Mouse (Mus musculus): ENCODE measurements around the gene Abhd14a. TPM values are rescaled to one million over a fixed set of nuclear protein-coding genes. Genes with fewer than 3 reads are reported as not detected.

Abhd14a gene
- polyA plus RNA-seq, 1 experiment from 2014 or later = 75.0 TPM

DNA sequence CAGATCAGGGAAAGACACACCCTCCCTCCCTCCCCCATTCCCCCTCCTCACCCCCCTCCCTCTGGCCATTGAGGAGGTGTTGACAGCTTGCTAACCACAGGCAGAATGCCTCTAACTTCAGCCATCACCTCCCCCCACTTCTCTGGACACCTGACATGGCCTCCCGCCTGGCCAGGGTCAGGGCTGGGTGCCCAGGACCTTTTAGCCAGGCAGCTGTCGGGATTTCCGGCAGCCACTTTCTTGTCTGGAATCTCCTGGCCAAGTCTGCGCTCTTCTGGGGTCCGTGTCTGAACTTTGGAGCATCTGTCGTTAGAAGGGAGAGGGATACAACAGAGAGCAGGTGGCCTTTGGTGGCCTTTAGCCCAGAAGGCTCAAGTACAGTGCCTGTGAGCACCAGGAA lies 42.2 kb downstream of the Abhd14a start:
- H3K4me3 ChIP-seq = no peak overlapping the region
- ATAC-seq (ENCODE audit: insufficient number of reproducible peaks, low FRiP score, low TSS enrichment, low read depth) = no peak
- H3K27me3 ChIP-seq = no peaks in the 10 kb centered on the region
- no peaks in the 10 kb centered on the region for H3K9me3 ChIP-seq
- H3K4me1 ChIP-seq = peaks cover 20% of the 10 kb centered on the region
- 27% methylated on average over 6 of the region's 6 CpGs for WGBS
- no peaks in the 10 kb centered on the region for H3K36me3 ChIP-seq
- no peak overlapping the region for H3K9ac ChIP-seq
- H3K27ac ChIP-seq = no peak overlapping the region
- no peak overlapping the region for H3K4me2 ChIP-seq

DNA sequence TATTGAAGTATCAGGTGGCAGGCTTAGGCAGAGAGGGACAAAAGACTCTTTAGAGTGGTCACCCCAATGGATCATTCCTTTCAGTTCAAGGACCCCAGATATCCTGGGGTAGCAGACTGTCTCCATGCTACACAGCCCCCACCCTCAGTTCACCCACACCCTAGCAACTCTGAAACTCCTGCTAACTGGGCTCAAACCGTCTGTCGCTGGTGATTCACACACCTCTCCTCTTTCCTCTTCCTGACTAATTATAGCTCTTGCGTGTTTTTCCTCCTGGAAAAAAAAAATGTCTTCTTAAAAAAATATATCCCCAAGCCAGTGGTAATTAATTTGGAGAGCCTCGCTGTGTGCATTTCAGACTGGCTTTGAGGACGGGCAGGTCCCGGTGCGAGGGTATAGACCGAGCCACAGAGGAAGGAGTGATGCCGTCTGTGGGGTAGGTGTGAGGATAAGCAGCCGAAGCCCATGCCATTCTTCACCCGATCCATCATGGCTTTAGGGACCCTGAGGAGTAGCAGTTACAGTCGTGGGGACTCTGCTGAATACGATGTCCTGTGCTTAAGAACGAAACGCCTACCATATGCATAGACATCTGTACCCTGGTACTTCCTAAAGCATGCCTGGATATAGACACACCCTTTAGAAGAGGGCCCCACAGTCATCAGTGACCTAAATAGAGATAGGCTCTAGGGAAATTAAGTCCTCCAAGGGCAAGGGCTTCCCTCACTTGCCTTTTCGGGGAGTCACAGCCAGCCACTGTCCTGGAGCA lies 44.7 kb downstream of the Abhd14a start:
- Histone ChIP-seq H3K4me2 (no peak overlapping the region), H3K9me3 (no peaks in the 10 kb centered on the region), H3K4me3 (no peak overlapping the region), H3K27me3 (no peaks in the 10 kb centered on the region), H3K36me3 (no peaks in the 10 kb centered on the region), H3K4me1 (peaks cover 25% of the 10 kb centered on the region), H3K27ac (no peak overlapping the region), H3K9ac (no peak overlapping the region)
- WGBS = 60% methylated on average over 16 of the region's 16 CpGs
- no peak for ATAC-seq (ENCODE audit: insufficient number of reproducible peaks, low FRiP score, low TSS enrichment, low read depth)

DNA sequence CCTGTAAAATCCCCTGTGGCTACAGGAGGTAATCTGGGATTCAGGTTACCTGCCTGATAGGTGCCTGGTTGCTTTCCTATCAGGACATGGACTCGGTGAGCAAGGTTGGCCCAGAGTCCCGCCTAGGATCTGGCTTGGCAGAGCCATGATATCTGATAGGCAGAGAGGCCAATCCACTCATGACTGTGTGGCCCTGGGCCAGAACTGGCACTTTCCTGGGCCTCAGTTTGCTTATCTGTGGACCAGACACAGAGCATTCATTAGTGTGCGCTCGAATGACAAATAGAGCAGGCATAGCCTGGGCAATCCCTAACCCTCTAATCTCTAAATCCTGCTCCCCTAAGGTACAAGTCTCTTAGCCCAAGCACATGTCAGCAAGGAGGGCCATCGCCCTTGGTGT lies 45.3 kb downstream of the Abhd14a start:
- WGBS = 82% methylated on average over 5 of the region's 5 CpGs
- Histone ChIP-seq H3K9me3 (no peaks in the 10 kb centered on the region), H3K4me1 (peaks cover 25% of the 10 kb centered on the region), H3K27ac (no peak overlapping the region), H3K9ac (no peak overlapping the region), H3K4me2 (no peak overlapping the region), H3K36me3 (no peaks in the 10 kb centered on the region), H3K27me3 (no peaks in the 10 kb centered on the region), H3K4me3 (no peak overlapping the region)
- no peak for ATAC-seq (ENCODE audit: insufficient number of reproducible peaks, low FRiP score, low TSS enrichment, low read depth)

DNA sequence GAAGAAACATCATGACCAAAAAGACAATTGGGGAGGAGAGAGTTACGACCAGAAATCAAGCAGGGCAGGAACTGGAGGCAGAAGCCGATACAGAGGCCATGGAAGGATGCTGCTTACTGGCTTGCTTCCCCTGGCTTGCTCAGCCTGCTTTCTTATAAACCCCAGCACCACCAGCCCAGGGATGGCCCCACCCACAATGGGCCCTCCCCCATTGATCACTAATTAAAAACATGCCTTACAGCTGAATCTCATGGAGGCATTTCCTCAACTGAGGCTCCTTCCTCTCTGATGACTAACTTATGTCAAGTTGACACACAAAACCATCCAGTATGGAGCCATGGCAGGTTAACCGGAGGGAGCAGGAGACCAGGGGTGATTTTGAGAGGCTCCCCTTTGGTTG lies 47.7 kb downstream of the Abhd14a start:
- Histone ChIP-seq H3K27me3 (no peaks in the 10 kb centered on the region), H3K4me1 (peaks cover 16% of the 10 kb centered on the region), H3K9me3 (no peaks in the 10 kb centered on the region), H3K4me3 (no peak overlapping the region), H3K27ac (no peak overlapping the region), H3K36me3 (no peaks in the 10 kb centered on the region), H3K9ac (no peak overlapping the region), H3K4me2 (no peak overlapping the region)
- WGBS = 57% methylated on average over 3 of the region's 3 CpGs
- ATAC-seq (ENCODE audit: insufficient number of reproducible peaks, low FRiP score, low TSS enrichment, low read depth) = no peak

DNA sequence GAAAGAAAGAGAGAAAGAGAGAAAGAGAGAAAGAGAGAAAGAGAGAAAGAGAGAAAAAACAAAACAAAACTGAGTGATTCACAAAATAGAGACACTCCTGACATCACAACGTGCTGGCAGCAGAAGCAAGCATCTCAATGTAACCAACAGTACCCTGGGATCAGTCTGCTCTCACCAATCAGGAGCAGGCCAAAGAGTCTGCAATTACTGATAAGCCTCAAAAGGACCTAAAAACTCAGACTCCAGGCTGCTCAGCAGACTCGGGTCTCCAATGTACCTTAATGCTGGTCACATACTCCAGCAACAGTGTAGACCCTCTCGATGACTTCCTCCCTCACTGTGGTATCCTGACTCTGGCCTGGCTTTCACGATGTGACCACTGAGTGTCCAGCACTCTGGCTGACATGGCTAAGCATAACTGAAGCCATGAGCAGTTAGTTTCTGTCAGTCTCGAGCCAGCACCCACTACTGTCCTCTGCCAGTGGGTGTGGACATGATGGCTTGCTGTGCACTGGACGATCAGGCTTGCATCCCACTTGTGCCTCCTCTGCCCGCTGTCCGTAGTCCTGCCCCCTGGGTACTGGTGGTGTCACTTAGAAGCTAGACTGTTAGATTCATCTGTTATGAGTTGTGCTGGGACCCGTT lies 48.7 kb downstream of the Abhd14a start:
- H3K27ac ChIP-seq = no peak overlapping the region
- H3K4me3 ChIP-seq = no peak overlapping the region
- no peak overlapping the region for H3K9ac ChIP-seq
- no peak overlapping the region for H3K4me2 ChIP-seq
- H3K36me3 ChIP-seq = no peaks in the 10 kb centered on the region
- H3K4me1 ChIP-seq = peaks cover 24% of the 10 kb centered on the region
- WGBS = 73% methylated on average over 9 of the region's 9 CpGs
- no peaks in the 10 kb centered on the region for H3K27me3 ChIP-seq
- no peaks in the 10 kb centered on the region for H3K9me3 ChIP-seq
- ATAC-seq (ENCODE audit: insufficient number of reproducible peaks, low FRiP score, low TSS enrichment, low read depth) = no peak

DNA sequence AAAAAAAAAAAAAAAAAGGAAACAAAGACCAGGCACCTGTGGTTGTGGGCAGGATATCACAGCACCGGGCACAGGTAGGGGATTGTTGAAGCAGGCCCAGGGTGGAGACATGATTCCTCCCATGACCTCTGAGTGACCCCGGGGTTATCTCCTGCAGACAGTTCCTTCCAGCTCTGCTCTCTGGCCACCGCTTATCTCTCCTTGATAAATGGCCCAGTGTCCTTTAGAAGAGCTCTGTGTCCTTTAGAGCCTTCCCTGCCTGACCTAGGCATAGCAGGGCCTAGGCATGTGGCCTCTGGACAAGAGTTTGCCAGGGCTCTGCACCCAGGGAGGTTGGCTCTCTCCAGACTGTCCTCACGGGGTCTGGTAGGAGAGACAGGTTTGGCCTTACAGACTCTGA lies 49.7 kb downstream of the Abhd14a start:
- no peak overlapping the region for H3K4me3 ChIP-seq
- no peak overlapping the region for H3K9ac ChIP-seq
- no peaks in the 10 kb centered on the region for H3K27me3 ChIP-seq
- peaks cover 24% of the 10 kb centered on the region for H3K4me1 ChIP-seq
- no peaks in the 10 kb centered on the region for H3K9me3 ChIP-seq
- ATAC-seq (ENCODE audit: insufficient number of reproducible peaks, low FRiP score, low TSS enrichment, low read depth) = no peak
- no peak overlapping the region for H3K4me2 ChIP-seq
- 72% methylated on average over 4 of the region's 4 CpGs for WGBS
- H3K36me3 ChIP-seq = no peaks in the 10 kb centered on the region
- no peak overlapping the region for H3K27ac ChIP-seq

DNA sequence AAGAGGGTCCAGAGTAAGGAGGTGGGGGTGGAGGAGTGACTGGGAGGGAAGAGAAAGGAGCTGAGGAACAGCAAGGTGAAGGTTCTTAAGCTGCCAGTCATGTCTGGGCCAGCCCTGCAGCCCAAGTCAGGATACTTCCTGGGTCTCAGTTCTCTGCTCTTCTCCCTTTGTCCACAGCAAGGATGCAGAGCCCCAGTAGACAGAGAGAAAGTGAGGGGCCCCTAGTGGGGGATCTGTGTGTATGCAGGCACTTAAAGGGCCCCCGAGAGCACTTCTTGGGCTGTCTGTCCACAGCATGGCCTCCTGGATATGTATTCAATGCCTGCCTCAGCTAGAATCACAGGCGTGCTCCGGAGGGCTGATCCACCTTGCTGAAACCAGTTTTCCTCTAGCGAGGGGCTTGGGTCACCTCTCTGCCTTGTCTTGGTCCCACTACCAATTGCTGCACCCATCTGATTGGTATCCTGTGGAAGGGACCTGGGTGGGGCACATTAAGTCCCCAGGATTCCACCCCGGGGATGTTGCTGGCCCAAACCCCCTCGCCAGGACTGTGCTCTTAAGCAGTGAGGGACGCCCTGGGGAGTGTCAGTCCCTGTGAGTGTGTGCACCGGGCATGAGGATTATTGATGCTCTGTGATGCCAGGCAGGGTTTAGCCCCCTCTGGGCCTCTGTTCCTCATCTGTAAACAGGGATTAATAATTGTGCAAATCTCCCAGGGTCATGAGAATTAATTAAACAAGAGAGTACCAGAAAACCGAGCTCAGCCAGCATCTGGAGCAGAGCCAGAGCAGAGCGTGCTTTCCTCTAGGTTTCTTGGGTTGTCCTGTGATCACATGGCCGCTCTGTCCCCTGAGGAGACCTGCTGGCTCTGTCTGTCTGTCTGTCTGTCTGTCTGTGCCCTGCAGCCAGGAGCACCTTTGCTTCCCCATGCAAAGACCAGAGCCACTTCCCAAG lies 52.6 kb downstream of the Abhd14a start:
- H3K4me3 ChIP-seq = no peak overlapping the region
- H3K36me3 ChIP-seq = no peaks in the 10 kb centered on the region
- no peak for ATAC-seq (ENCODE audit: insufficient number of reproducible peaks, low FRiP score, low TSS enrichment, low read depth)
- WGBS = 43% methylated on average over 11 of the region's 11 CpGs
- H3K4me2 ChIP-seq = no peak overlapping the region
- no peak overlapping the region for H3K27ac ChIP-seq
- H3K9ac ChIP-seq = no peak overlapping the region
- H3K9me3 ChIP-seq = no peaks in the 10 kb centered on the region
- H3K4me1 ChIP-seq = peaks cover 29% of the 10 kb centered on the region
- H3K27me3 ChIP-seq = no peaks in the 10 kb centered on the region

DNA sequence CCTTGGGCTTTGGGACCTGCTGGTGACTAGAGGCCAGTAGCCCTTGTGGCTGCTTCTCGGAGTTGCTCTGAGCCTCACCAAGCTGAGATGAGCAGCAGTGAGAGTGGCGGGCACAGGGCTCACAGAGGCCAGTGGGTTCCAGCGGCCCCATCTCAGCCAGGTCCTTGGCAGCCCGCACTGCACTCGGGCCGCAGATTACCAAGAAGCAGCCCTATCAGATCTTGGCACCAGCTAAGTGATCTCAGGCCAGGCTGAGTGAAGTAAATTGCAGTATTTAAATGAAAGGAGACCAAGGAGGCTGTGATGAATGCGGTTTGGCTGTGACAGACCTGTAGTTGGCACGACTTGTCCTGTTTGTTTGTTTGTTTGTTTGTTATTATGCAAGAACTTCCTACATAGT lies 53.9 kb downstream of the Abhd14a start:
- H3K9ac ChIP-seq = no peak overlapping the region
- ATAC-seq (ENCODE audit: insufficient number of reproducible peaks, low FRiP score, low TSS enrichment, low read depth) = no peak
- H3K36me3 ChIP-seq = no peaks in the 10 kb centered on the region
- H3K9me3 ChIP-seq = no peaks in the 10 kb centered on the region
- H3K4me3 ChIP-seq = no peak overlapping the region
- H3K4me2 ChIP-seq = no peak overlapping the region
- WGBS = 91% methylated on average over 8 of the region's 8 CpGs
- no peak overlapping the region for H3K27ac ChIP-seq
- peaks cover 23% of the 10 kb centered on the region for H3K4me1 ChIP-seq
- H3K27me3 ChIP-seq = no peaks in the 10 kb centered on the region

DNA sequence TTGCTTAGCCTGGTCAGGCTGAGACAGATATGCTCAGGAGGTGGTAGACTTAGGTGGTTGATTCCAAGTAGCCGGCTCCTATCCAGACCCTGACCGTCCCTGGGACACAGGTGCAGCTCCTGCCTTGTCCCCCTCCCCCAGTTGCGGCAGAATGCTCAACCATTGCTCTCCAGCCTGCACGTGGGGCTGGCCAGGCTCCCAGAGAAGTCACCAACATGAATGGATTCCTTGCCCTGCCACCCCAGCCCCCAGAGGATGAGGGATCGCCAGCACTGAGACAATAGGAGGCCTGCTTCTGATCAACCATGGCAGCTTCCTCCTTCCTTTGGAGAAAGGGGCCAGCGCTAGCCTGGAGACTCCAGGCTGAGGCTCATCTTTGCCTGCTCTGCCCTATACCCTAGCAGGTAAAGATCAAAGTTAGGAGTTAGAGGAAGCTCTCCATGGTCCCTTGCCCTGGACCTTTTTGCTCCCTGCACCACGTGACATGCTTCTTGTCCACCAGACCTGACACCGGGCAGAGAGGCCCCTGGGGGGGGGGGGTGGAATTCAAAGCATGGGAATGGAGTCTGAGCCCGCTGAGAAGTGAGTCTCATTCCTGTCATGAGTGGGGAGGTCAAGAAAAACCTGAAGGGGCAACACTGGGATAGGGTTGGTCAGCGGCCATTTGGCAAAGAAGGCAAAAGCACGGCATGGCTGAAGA lies 54.5 kb downstream of the Abhd14a start:
- ATAC-seq (ENCODE audit: insufficient number of reproducible peaks, low FRiP score, low TSS enrichment, low read depth) = no peak

More for the DNA sequence above, 54.5 kb downstream of the Abhd14a start:
- Histone ChIP-seq H3K4me2 (no peak overlapping the region), H3K27me3 (no peaks in the 10 kb centered on the region), H3K4me3 (no peak overlapping the region), H3K9ac (no peak overlapping the region), H3K9me3 (no peaks in the 10 kb centered on the region), H3K27ac (no peak overlapping the region), H3K36me3 (no peaks in the 10 kb centered on the region), H3K4me1 (peaks cover 23% of the 10 kb centered on the region)
- WGBS = 74% methylated on average over 11 of the region's 11 CpGs

All from limb, embryonic 15.5 days (tissue).